Mouse (Mus musculus): ENCODE results near the gene Grik5. TPM values are rescaled to one million over a fixed set of nuclear protein-coding genes. Genes with fewer than 3 reads are reported as not detected.

Grik5 gene
- polyA plus RNA-seq, 1 experiment from 2014 or later: 28.1 TPM

DNA sequence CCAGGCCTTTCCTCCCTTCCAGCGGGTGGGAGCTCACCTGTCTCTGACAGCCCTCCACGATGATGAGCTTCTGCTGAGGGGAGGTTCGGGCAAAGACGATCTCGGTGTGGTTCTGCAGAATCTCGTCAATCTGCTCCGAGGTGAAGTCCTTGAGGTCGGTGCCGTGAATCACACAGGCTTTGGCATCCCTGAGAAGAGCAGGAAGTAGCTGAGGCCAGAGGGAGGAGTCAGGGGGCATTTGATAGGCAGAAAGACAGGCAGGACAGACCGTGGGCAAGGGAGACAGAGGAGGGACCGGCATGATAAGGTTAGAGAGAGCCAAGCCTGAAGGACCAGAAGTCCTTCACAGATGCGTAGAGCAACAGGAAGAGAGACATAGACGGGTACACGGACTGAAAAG, 84.2 kb downstream of the Grik5 start:
- Histone ChIP-seq H3K27ac (ENCODE audit: low read depth, low read length) (no peak overlapping the region), H3K36me3 (ENCODE audit: control insufficient read depth, insufficient read depth, low read length) (peaks cover 63% of the 10 kb centered on the region), H3K9me3 (ENCODE audit: control insufficient read depth, low read length) (no peaks in the 10 kb centered on the region), H3K4me3 (ENCODE audit: low read depth, low read length) (no peak overlapping the region), H3K9ac (replicated peaks; ENCODE audit: low read depth, low read length) (no peak overlapping the region), H3K27me3 (ENCODE audit: control insufficient read depth, insufficient read depth, low read length) (no peaks in the 10 kb centered on the region), H3K4me1 (ENCODE audit: control insufficient read depth, insufficient read depth, low read length) (no peaks in the 10 kb centered on the region), H3K4me2 (ENCODE audit: low read depth, low read length) (no peak overlapping the region)
- 89% methylated on average over 14 of the region's 14 CpGs for WGBS
- no peak for ATAC-seq (ENCODE audit: low read depth)

DNA sequence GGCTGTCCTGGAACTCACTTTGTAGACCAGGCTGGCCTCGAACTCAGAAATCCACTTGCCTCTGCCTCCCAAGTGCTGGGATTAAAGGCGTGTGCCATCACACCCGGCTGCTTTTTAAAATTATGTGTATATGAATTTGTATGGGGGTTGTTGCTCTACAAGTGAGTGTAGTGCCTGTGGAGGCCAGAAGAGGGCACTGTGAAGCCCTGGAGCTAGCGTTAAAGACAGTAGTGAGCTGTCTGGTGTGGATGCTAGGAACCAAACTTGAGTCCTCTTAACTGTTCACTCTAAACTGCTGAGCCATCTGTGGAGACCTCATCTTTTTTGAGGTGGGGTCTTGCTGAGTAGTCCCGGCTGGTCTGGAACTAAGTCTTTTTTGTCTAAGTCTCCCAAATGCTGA, 86.3 kb downstream of the Grik5 start:
- Histone ChIP-seq H3K4me1 (ENCODE audit: control insufficient read depth, insufficient read depth, low read length) (no peaks in the 10 kb centered on the region), H3K27ac (ENCODE audit: low read depth, low read length) (no peak overlapping the region), H3K9ac (replicated peaks; ENCODE audit: low read depth, low read length) (no peak overlapping the region), H3K36me3 (ENCODE audit: control insufficient read depth, insufficient read depth, low read length) (peaks cover 65% of the 10 kb centered on the region), H3K27me3 (ENCODE audit: control insufficient read depth, insufficient read depth, low read length) (no peaks in the 10 kb centered on the region), H3K9me3 (ENCODE audit: control insufficient read depth, low read length) (no peaks in the 10 kb centered on the region), H3K4me3 (ENCODE audit: low read depth, low read length) (no peak overlapping the region), H3K4me2 (ENCODE audit: low read depth, low read length) (no peak overlapping the region)
- no peak for ATAC-seq (ENCODE audit: low read depth)
- 69% methylated on average over 4 of the region's 5 CpGs for WGBS

DNA sequence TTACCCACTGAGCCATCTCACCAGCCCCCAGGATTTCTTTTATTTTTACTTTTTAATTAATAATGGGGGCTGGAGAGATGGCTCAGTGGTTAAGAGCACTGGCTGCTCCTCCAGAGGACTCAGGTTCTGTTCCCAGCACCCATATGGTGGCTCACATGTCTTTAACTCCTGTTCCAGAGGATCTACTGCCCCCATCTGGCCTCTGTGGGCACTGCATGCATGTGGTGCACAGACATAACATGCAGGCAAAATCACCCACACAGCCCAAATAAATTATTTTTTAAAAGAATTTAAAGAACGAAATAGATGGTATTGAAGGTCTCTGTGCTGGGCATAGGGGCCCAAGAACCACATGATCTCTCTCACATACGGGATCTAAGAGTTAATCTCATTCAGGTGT, 87.8 kb downstream of the Grik5 start:
- Histone ChIP-seq H3K4me1 (ENCODE audit: control insufficient read depth, insufficient read depth, low read length) (no peaks in the 10 kb centered on the region), H3K4me2 (ENCODE audit: low read depth, low read length) (no peak overlapping the region), H3K27me3 (ENCODE audit: control insufficient read depth, insufficient read depth, low read length) (no peaks in the 10 kb centered on the region), H3K4me3 (ENCODE audit: low read depth, low read length) (no peak overlapping the region), H3K9ac (replicated peaks; ENCODE audit: low read depth, low read length) (no peak overlapping the region), H3K27ac (ENCODE audit: low read depth, low read length) (no peak overlapping the region), H3K9me3 (ENCODE audit: control insufficient read depth, low read length) (no peaks in the 10 kb centered on the region), H3K36me3 (ENCODE audit: control insufficient read depth, insufficient read depth, low read length) (peaks cover 60% of the 10 kb centered on the region)
- ATAC-seq (ENCODE audit: low read depth): no peak
- 86% methylated on average over 2 of the region's 2 CpGs for WGBS

DNA sequence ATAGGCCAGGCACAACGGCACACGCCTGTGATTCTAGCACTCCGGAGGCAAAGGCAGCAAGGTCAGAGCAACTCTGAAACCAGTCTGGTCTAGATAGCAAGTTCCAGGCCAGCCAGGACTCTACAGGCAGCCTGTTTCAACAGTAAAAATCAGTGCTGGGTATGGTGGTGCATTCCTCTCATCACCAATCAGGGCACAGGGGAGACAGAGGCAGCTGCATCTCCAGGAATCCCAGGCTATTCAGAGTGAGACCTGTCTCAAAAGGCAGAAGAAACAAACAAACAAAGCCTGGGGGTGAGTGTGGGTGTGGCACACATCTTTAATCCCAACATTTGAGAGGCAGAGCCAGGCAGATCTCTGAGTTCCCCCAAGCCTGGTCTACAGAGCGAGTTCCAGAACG, 88.8 kb downstream of the Grik5 start:
- Histone ChIP-seq H3K4me2 (ENCODE audit: low read depth, low read length) (no peak overlapping the region), H3K27ac (ENCODE audit: low read depth, low read length) (no peak overlapping the region), H3K4me1 (ENCODE audit: control insufficient read depth, insufficient read depth, low read length) (no peaks in the 10 kb centered on the region), H3K36me3 (ENCODE audit: control insufficient read depth, insufficient read depth, low read length) (peaks cover 68% of the 10 kb centered on the region), H3K9me3 (ENCODE audit: control insufficient read depth, low read length) (no peaks in the 10 kb centered on the region), H3K27me3 (ENCODE audit: control insufficient read depth, insufficient read depth, low read length) (no peaks in the 10 kb centered on the region), H3K9ac (replicated peaks; ENCODE audit: low read depth, low read length) (no peak overlapping the region), H3K4me3 (ENCODE audit: low read depth, low read length) (no peak overlapping the region)
- ATAC-seq (ENCODE audit: low read depth): no peak
- 90% methylated on average over 5 of the region's 5 CpGs for WGBS

DNA sequence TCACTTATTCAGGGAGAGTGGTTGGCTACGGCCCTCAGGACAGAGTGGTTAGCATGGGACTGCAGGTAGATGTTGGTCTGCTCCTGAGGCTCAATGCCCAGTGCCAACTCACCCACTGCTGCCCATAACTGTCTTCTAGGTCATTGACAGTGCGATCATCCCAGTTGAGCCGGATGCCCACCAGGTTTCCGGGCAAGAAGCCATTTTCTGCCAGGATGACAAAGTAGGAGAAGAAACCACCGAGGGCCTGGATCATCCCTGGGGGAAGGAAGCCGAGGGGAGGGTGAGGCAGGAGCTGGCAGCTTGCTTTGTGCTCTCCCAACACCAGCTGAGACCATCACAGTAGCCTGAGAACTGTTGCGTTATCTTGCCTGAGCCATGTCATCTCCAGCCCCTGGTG, 91.7 kb downstream of the Grik5 start:
- Histone ChIP-seq H3K27ac (ENCODE audit: low read depth, low read length) (no peak overlapping the region), H3K27me3 (ENCODE audit: control insufficient read depth, insufficient read depth, low read length) (no peaks in the 10 kb centered on the region), H3K4me1 (ENCODE audit: control insufficient read depth, insufficient read depth, low read length) (no peaks in the 10 kb centered on the region), H3K4me2 (ENCODE audit: low read depth, low read length) (no peak overlapping the region), H3K9me3 (ENCODE audit: control insufficient read depth, low read length) (no peaks in the 10 kb centered on the region), H3K9ac (replicated peaks; ENCODE audit: low read depth, low read length) (no peak overlapping the region), H3K4me3 (ENCODE audit: low read depth, low read length) (no peak overlapping the region), H3K36me3 (ENCODE audit: control insufficient read depth, insufficient read depth, low read length) (peaks cover 49% of the 10 kb centered on the region)
- 79% methylated on average over 7 of the region's 7 CpGs for WGBS
- no peak for ATAC-seq (ENCODE audit: low read depth)

DNA sequence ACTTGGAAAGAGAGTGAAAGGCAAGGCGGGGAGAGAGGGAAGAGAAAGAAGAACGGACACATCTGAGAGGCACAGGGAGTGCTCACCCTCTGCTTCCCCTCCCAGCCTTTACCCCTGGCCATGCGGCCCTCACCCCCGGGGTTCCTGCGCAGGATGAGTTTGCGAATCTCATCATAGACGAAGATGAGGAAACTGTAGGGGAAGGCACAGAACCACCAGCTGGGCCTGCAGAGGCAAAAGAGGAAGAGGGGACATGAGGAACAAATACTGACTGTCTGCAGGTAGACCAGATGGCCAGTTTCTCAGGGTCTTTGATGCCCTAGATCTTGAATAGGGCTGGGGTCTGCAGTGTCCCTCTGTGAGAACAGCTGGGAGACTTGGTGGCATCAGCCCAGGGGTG, 93.4 kb downstream of the Grik5 start:
- WGBS: 91% methylated on average over 7 of the region's 7 CpGs
- H3K36me3 ChIP-seq (ENCODE audit: control insufficient read depth, insufficient read depth, low read length): peaks cover 41% of the 10 kb centered on the region

DNA sequence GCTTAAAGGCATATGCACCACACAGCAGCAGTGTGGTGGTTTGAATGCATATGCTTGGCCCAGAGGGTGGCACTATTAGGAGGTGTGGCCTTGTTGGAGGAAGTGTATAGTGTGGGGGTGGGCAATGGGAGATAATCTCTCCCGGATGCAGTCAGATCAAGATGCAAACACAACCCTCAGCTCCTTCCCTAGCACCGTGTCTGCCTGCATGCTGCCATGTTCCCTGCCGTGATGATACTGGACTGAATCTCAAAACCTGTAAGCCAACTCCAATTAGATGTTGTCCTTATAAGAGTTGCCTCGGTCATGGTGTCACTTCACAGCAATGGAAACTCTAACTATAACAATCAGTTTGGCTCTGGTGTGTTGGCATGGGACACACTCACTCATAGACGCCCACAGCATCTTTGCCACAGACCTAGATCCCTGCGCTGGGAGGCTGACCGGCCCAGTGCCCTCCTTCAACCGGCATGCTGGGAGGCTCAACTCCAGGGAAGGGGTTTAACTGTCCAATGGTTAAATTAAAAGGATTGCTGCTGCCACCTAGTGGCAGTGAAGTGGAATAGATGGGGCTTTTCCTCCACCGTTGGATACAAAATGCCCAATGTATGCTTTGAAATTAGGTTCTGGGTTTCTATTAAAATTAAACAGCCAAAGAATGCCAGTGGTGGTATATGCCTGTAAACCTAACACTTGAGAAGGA, 97.1 kb downstream of the Grik5 start:
- Histone ChIP-seq H3K4me3 (ENCODE audit: low read depth, low read length) (no peak overlapping the region), H3K4me1 (ENCODE audit: control insufficient read depth, insufficient read depth, low read length) (0 out of 2 replicates have a peak, but pooled peaks cover 4% of the 10 kb centered on the region), H3K27me3 (ENCODE audit: control insufficient read depth, insufficient read depth, low read length) (0 out of 2 replicates have a peak, but pooled peaks cover 2% of the 10 kb centered on the region), H3K4me2 (ENCODE audit: low read depth, low read length) (no peak overlapping the region), H3K9me3 (ENCODE audit: control insufficient read depth, low read length) (no peaks in the 10 kb centered on the region), H3K9ac (replicated peaks; ENCODE audit: low read depth, low read length) (no peak overlapping the region), H3K27ac (ENCODE audit: low read depth, low read length) (no peak overlapping the region), H3K36me3 (ENCODE audit: control insufficient read depth, insufficient read depth, low read length) (peaks cover 20% of the 10 kb centered on the region)
- 26% methylated on average over 9 of the region's 9 CpGs for WGBS
- no peak for ATAC-seq (ENCODE audit: low read depth)

More for the DNA sequence above, 93.4 kb downstream of the Grik5 start:
- ATAC-seq (ENCODE audit: low read depth): no peak
- no peaks in the 10 kb centered on the region for H3K27me3 ChIP-seq (ENCODE audit: control insufficient read depth, insufficient read depth, low read length)
- no peak overlapping the region for H3K4me2 ChIP-seq (ENCODE audit: low read depth, low read length)
- no peak overlapping the region for H3K27ac ChIP-seq (ENCODE audit: low read depth, low read length)
- no peak overlapping the region for H3K9ac ChIP-seq (replicated peaks; ENCODE audit: low read depth, low read length)
- no peaks in the 10 kb centered on the region for H3K4me1 ChIP-seq (ENCODE audit: control insufficient read depth, insufficient read depth, low read length)
- no peaks in the 10 kb centered on the region for H3K9me3 ChIP-seq (ENCODE audit: control insufficient read depth, low read length)
- no peak overlapping the region for H3K4me3 ChIP-seq (ENCODE audit: low read depth, low read length)

DNA sequence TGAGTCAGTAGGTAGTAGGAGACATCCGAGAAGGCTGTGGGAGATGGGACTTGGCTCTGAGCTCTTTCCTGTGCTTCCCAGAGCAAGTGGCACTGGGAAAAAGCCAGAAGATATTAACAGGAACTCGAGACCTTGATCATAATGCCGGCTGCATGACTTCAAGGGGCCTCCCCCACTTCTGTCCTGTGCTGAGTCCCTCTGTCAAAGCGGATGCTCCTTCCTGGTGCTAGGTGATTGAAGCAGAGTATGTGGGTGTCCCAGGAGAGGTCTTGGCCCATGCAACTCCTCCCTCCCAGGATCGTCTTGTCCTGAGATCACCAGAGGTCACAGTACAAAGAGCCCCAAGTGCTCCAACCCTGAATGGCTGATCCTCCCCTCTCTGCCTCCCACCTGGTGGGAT, 98.2 kb downstream of the Grik5 start:
- Histone ChIP-seq H3K4me2 (ENCODE audit: low read depth, low read length) (no peak overlapping the region), H3K4me1 (ENCODE audit: control insufficient read depth, insufficient read depth, low read length) (0 out of 2 replicates have a peak, but pooled peaks cover 4% of the 10 kb centered on the region), H3K4me3 (ENCODE audit: low read depth, low read length) (no peak overlapping the region), H3K27ac (ENCODE audit: low read depth, low read length) (no peak overlapping the region), H3K36me3 (ENCODE audit: control insufficient read depth, insufficient read depth, low read length) (peaks cover 9% of the 10 kb centered on the region; the same call in 1 of the 2 replicates), H3K9ac (replicated peaks; ENCODE audit: low read depth, low read length) (no peak overlapping the region), H3K9me3 (ENCODE audit: control insufficient read depth, low read length) (no peaks in the 10 kb centered on the region), H3K27me3 (ENCODE audit: control insufficient read depth, insufficient read depth, low read length) (0 out of 2 replicates have a peak, but pooled peaks cover 2% of the 10 kb centered on the region)
- WGBS: 81% methylated on average over 5 of the region's 5 CpGs
- ATAC-seq (ENCODE audit: low read depth): no peak

DNA sequence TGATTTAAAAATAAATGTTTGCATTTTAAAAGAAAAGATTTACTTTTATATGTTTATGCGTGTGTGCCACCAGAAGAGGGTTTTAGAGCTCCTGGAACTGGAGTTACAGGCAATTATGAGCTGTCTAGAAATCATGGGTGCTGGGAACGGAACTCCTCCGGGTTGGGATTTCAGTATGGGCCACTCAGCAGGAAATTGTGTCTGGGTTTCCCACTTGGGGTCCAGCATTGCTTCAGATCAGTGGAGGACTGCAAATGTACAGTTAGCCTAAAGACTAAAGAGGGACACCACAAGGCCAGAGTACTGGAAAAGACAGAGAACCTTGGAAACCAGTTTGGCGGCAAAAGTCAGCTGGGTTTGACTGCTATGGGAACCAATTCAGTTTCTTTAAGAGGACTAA, 98.9 kb downstream of the Grik5 start:
- Histone ChIP-seq H3K4me1 (ENCODE audit: control insufficient read depth, insufficient read depth, low read length) (0 out of 2 replicates have a peak, but pooled peaks cover 4% of the 10 kb centered on the region), H3K9ac (replicated peaks; ENCODE audit: low read depth, low read length) (no peak overlapping the region), H3K27ac (ENCODE audit: low read depth, low read length) (no peak overlapping the region), H3K4me3 (ENCODE audit: low read depth, low read length) (no peak overlapping the region), H3K27me3 (ENCODE audit: control insufficient read depth, insufficient read depth, low read length) (0 out of 2 replicates have a peak, but pooled peaks cover 2% of the 10 kb centered on the region), H3K9me3 (ENCODE audit: control insufficient read depth, low read length) (no peaks in the 10 kb centered on the region), H3K36me3 (ENCODE audit: control insufficient read depth, insufficient read depth, low read length) (peaks cover 2% of the 10 kb centered on the region; the same call in 1 of the 2 replicates), H3K4me2 (ENCODE audit: low read depth, low read length) (no peak overlapping the region)
- WGBS: 85% methylated on average over 4 of the region's 4 CpGs
- ATAC-seq (ENCODE audit: low read depth): no peak
